Mouse (Mus musculus): ENCODE results near the gene Apoa2.
A peak's percentile ranks its signal among the peaks of the same experiment; 100 is the strongest.
"Not testable (repeated sequence)": the region's sequence is repeated elsewhere in the genome, so short reads cannot be mapped to it uniquely, and the experiment has no call there.

The Apoa2 gene

GRCm38 (mm10) chr1:171235791-171236190 lies 10.9 kb downstream of the Apoa2 start:
- no peak for DNase-seq (ENCODE audit: low spot score)

- DNase-seq (ENCODE audit: low spot score), result no peak
Observed at GRCm38 (mm10) chr1:171237438-171237837, 12.6 kb downstream of the Apoa2 start.

GRCm38 (mm10) chr1:171238463-171238862 lies 13.6 kb downstream of the Apoa2 start:
- no peak for DNase-seq (ENCODE audit: low spot score)

- no peak for DNase-seq (ENCODE audit: low spot score)
Observed at GRCm38 (mm10) chr1:171239992-171240744, 15.3 kb downstream of the Apoa2 start.

- DNase-seq (ENCODE audit: low spot score), result no peak
Observed at GRCm38 (mm10) chr1:171240911-171241310, 16.1 kb downstream of the Apoa2 start.

- not testable (repeated sequence) for DNase-seq (ENCODE audit: low spot score)
Observed at GRCm38 (mm10) chr1:171241952-171242351, 17.1 kb downstream of the Apoa2 start.

GRCm38 (mm10) chr1:171245353-171245752 lies 20.5 kb downstream of the Apoa2 start:
- DNase-seq (ENCODE audit: low spot score), result no peak

GRCm38 (mm10) chr1:171246709-171247452 lies 22.0 kb downstream of the Apoa2 start:
- DNase-seq (ENCODE audit: low spot score), result peak; percentile 96

GRCm38 (mm10) chr1:171247453-171247841 lies 22.6 kb downstream of the Apoa2 start:
- DNase-seq (ENCODE audit: low spot score), result no peak

- DNase-seq (ENCODE audit: low spot score), result no peak
Observed at GRCm38 (mm10) chr1:171247916-171248315, 23.1 kb downstream of the Apoa2 start.

- DNase-seq (ENCODE audit: low spot score), result no peak
Observed at GRCm38 (mm10) chr1:171248386-171249226, 23.8 kb downstream of the Apoa2 start.

GRCm38 (mm10) chr1:171249913-171250600 lies 25.2 kb downstream of the Apoa2 start, which contains the start of gene Adamts4:
Gene Adamts4 (plus strand): TSS chr1:171250421.
- no peak for DNase-seq (ENCODE audit: low spot score)

- no peak for DNase-seq (ENCODE audit: low spot score)
Observed at GRCm38 (mm10) chr1:171250680-171251593, 26.1 kb downstream of the Apoa2 start, which contains the start of gene Ndufs2. Gene Ndufs2 (minus strand): TSS chr1:171251388.

GRCm38 (mm10) chr1:171251594-171252324 lies 26.9 kb downstream of the Apoa2 start:
- DNase-seq (ENCODE audit: low spot score), result no peak

- DNase-seq (ENCODE audit: low spot score), result no peak
Observed at GRCm38 (mm10) chr1:171252415-171252814, 27.6 kb downstream of the Apoa2 start.

GRCm38 (mm10) chr1:171256095-171256818 lies 31.4 kb downstream of the Apoa2 start:
- DNase-seq (ENCODE audit: low spot score), result no peak

GRCm38 (mm10) chr1:171256937-171257548 lies 32.2 kb downstream of the Apoa2 start:
- DNase-seq (ENCODE audit: low spot score), result no peak

GRCm38 (mm10) chr1:171257781-171258180 lies 32.9 kb downstream of the Apoa2 start:
- DNase-seq (ENCODE audit: low spot score), result no peak

- no peak for DNase-seq (ENCODE audit: low spot score)
Observed at GRCm38 (mm10) chr1:171258921-171259320, 34.1 kb downstream of the Apoa2 start.
